Mouse (Mus musculus): ENCODE results near the gene Atf3.

DNA sequence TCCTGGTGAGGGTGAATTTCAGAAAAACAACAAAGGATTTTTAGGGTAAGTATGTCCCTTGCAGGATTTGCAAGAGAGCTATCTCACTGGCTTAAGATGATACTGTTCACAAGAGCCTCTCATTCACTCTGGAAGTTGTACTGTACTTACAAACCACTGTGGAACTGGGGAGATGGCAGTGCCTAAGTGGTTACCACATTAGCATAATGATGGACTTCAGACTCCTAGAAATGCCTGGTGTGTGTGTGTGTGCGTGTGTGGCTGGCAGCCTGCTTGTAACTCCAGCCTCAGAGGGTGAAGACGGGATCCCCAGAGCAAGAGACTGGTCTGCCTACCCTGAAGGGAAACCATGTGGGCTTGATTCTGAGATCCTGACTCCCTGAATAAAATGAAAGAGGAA, 14.3 kb downstream of the Atf3 start:
- TF ChIP-seq EP300 (IDR thresholded peaks at IDR 0.05): no peak
- TF ChIP-seq CTCF (IDR thresholded peaks at IDR 0.05): no peak

All from lung, postnatal 0 days (tissue).